13 mouse cellular contexts compared by ENCODE assay signal in genomic region chr14:104769938-104770337, GRCm38 (mm10).
"Had no signal": no experiment of that assay in that cellular context is flagged by ENCODE, and none has a peak within 500 bp of the region (broad histone marks: within the 10 kb centered on the region; RNA-seq: fewer than 3 reads in every experiment).

No protein-coding gene starts in this region.

- H3K4me3 ChIP-seq: kidney, embryonic 15.5 days; limb, embryonic 10.5 days; midbrain, embryonic 13.5 days; neural tube, embryonic 13.5 days had no signal

- H3K27me3 ChIP-seq: kidney, embryonic 15.5 days; midbrain, embryonic 13.5 days; neural tube, embryonic 13.5 days had no signal

- H3K36me3 ChIP-seq: kidney, embryonic 15.5 days; limb, embryonic 10.5 days; midbrain, embryonic 13.5 days; neural tube, embryonic 13.5 days had no signal

- H3K4me2 ChIP-seq: kidney, embryonic 15.5 days; midbrain, embryonic 13.5 days; neural tube, embryonic 13.5 days had no signal

- ATAC-seq: intestine, embryonic 16.5 days; lung, postnatal 0 days; midbrain, embryonic 13.5 days had no signal

- H3K27ac ChIP-seq: kidney, embryonic 15.5 days; limb, embryonic 10.5 days; liver, embryonic 14.5 days; midbrain, embryonic 13.5 days; neural tube, embryonic 13.5 days; stomach, postnatal 0 days had no signal

- DNase-seq: kidney, adult 2 months; kidney, postnatal 14 days; lung, adult 2 months; lung, postnatal 36 days; right cerebral cortex, adult 18-20 months had no signal

- H3K4me1 ChIP-seq: kidney, embryonic 15.5 days; limb, embryonic 10.5 days; neural tube, embryonic 13.5 days had no signal

- H3K9ac ChIP-seq: kidney, embryonic 15.5 days; liver, embryonic 14.5 days; midbrain, embryonic 13.5 days; neural tube, embryonic 13.5 days had no signal

- H3K9me3 ChIP-seq: kidney, embryonic 15.5 days; limb, embryonic 10.5 days; midbrain, embryonic 13.5 days; neural tube, embryonic 13.5 days had no signal
